Mouse (Mus musculus): ENCODE data around the gene Trarg1. TPM values are rescaled to one million over a fixed set of nuclear protein-coding genes. Genes with fewer than 3 reads are reported as not detected.

Gene Trarg1
- polyA plus RNA-seq, 1 experiment = 0.34 TPM

- Histone ChIP-seq H3K4me3 (no peak within 1 kb of the TSS), H3K4me2 (ENCODE audit: low read depth) (no peak within 1 kb of the TSS), H3K27me3 (ENCODE audit: control insufficient read depth, insufficient read depth, insufficient read length) (peaks cover 31% of the 10 kb centered on the region), H3K36me3 (ENCODE audit: control insufficient read depth, insufficient read depth) (no peaks in the 10 kb centered on the region), H3K79me2 (ENCODE audit: control insufficient read depth, insufficient read depth) (no peaks in the 10 kb centered on the region), H3ac (ENCODE audit: control insufficient read depth, insufficient read length) (no peak within 1 kb of the TSS)
- TF ChIP-seq CEBPB (IDR thresholded peaks at IDR 0.05; ENCODE audit: insufficient read depth, poor library complexity, severe bottlenecking) (no peak), SRF (IDR thresholded peaks at IDR 0.05; ENCODE audit: control insufficient read depth, insufficient read length, low read depth) (no peak), POLR2AphosphoS2 (IDR thresholded peaks at IDR 0.05; ENCODE audit: insufficient read length, low read depth) (no peak), E2F4 (IDR thresholded peaks at IDR 0.05; ENCODE audit: insufficient read depth) (no peak), MAX (IDR thresholded peaks at IDR 0.05; ENCODE audit: low read depth) (no peak), USF1 (IDR thresholded peaks at IDR 0.05; ENCODE audit: low read depth) (no peak), POLR2A (IDR thresholded peaks at IDR 0.05; ENCODE audit: insufficient read length, low read depth) (no peak)
Observed at GRCm38 (mm10) chr11:76671871-76672475, 7.6 kb upstream of the Trarg1 start, which contains the start of gene Bhlha9. TSS of gene Bhlha9 (plus strand) at chr11:76672470.

- TF ChIP-seq POLR2A (IDR thresholded peaks at IDR 0.05; ENCODE audit: insufficient read length, low read depth) (no peak), MAX (IDR thresholded peaks at IDR 0.05; ENCODE audit: low read depth) (no peak), SRF (IDR thresholded peaks at IDR 0.05; ENCODE audit: control insufficient read depth, insufficient read length, low read depth) (no peak), TCF3 (IDR thresholded peaks at IDR 0.05; ENCODE audit: insufficient read length, low read depth) (no peak), MYOG (IDR thresholded peaks at IDR 0.05; ENCODE audit: control insufficient read depth in 1 of 3, insufficient read depth in 1 of 3, insufficient read length in 2 of 3, low read depth in 2 of 3) (no peak), E2F4 (IDR thresholded peaks at IDR 0.05; ENCODE audit: insufficient read depth) (no peak), TCF12 (IDR thresholded peaks at IDR 0.05; ENCODE audit: insufficient read depth, poor library complexity, severe bottlenecking) (no peak), REST (IDR thresholded peaks at IDR 0.05; ENCODE audit: insufficient read depth, insufficient read length) (no peak), MYOD1 (IDR thresholded peaks at IDR 0.05; ENCODE audit: control insufficient read depth in 1 of 3, insufficient read length in 2 of 3, low read depth in 2 of 3) (no peak), CEBPB (IDR thresholded peaks at IDR 0.05; ENCODE audit: insufficient read depth, poor library complexity, severe bottlenecking) (no peak)
- peaks cover 30% of the 10 kb centered on the region for H3K27me3 ChIP-seq (ENCODE audit: control insufficient read depth, insufficient read depth, insufficient read length)
Observed at GRCm38 (mm10) chr11:76672561-76673384, 6.8 kb upstream of the Trarg1 start.

GRCm38 (mm10) chr11:76674199-76674598 lies 5.4 kb upstream of the Trarg1 start:
- peaks cover 30% of the 10 kb centered on the region for H3K27me3 ChIP-seq (ENCODE audit: control insufficient read depth, insufficient read depth, insufficient read length)
- no peak for TF ChIP-seq USF1 (IDR thresholded peaks at IDR 0.05; ENCODE audit: low read depth)
- no peak for TF ChIP-seq CEBPB (IDR thresholded peaks at IDR 0.05; ENCODE audit: insufficient read depth, poor library complexity, severe bottlenecking)
- TF ChIP-seq E2F4 (IDR thresholded peaks at IDR 0.05; ENCODE audit: insufficient read depth) = no peak
- TF ChIP-seq MYOG (IDR thresholded peaks at IDR 0.05; ENCODE audit: control insufficient read depth in 1 of 3, insufficient read depth in 1 of 3, insufficient read length in 2 of 3, low read depth in 2 of 3) = no peak
- H3K79me2 ChIP-seq (ENCODE audit: control insufficient read depth, insufficient read depth) = no peaks in the 10 kb centered on the region
- H3K4me2 ChIP-seq (ENCODE audit: low read depth) = no peak overlapping the region
- H3K4me3 ChIP-seq = no peak overlapping the region
- H3ac ChIP-seq (ENCODE audit: control insufficient read depth, insufficient read length) = no peak overlapping the region
- no peaks in the 10 kb centered on the region for H3K36me3 ChIP-seq (ENCODE audit: control insufficient read depth, insufficient read depth)

More at GRCm38 (mm10) chr11:76672561-76673384, 6.8 kb upstream of the Trarg1 start:
- no peaks in the 10 kb centered on the region for H3K79me2 ChIP-seq (ENCODE audit: control insufficient read depth, insufficient read depth)
- no peaks in the 10 kb centered on the region for H3K36me3 ChIP-seq (ENCODE audit: control insufficient read depth, insufficient read depth)
- H3K4me2 ChIP-seq (ENCODE audit: low read depth) = no peak overlapping the region
- H3K4me3 ChIP-seq = no peak overlapping the region
- H3ac ChIP-seq (ENCODE audit: control insufficient read depth, insufficient read length) = no peak overlapping the region

- peaks cover 30% of the 10 kb centered on the region for H3K27me3 ChIP-seq (ENCODE audit: control insufficient read depth, insufficient read depth, insufficient read length)
- H3ac ChIP-seq (ENCODE audit: control insufficient read depth, insufficient read length) = no peak overlapping the region
- no peaks in the 10 kb centered on the region for H3K79me2 ChIP-seq (ENCODE audit: control insufficient read depth, insufficient read depth)
- TF ChIP-seq TCF12 (IDR thresholded peaks at IDR 0.05; ENCODE audit: insufficient read depth, poor library complexity, severe bottlenecking) (no peak), CEBPB (IDR thresholded peaks at IDR 0.05; ENCODE audit: insufficient read depth, poor library complexity, severe bottlenecking) (no peak), MAX (IDR thresholded peaks at IDR 0.05; ENCODE audit: low read depth) (no peak), TCF3 (IDR thresholded peaks at IDR 0.05; ENCODE audit: insufficient read length, low read depth) (no peak), USF1 (IDR thresholded peaks at IDR 0.05; ENCODE audit: low read depth) (no peak), MYOD1 (IDR thresholded peaks at IDR 0.05; ENCODE audit: control insufficient read depth in 1 of 3, insufficient read length in 2 of 3, low read depth in 2 of 3) (no peak), REST (IDR thresholded peaks at IDR 0.05; ENCODE audit: insufficient read depth, insufficient read length) (no peak)
- H3K36me3 ChIP-seq (ENCODE audit: control insufficient read depth, insufficient read depth) = no peaks in the 10 kb centered on the region
- no peak overlapping the region for H3K4me2 ChIP-seq (ENCODE audit: low read depth)
- no peak overlapping the region for H3K4me3 ChIP-seq
Observed at GRCm38 (mm10) chr11:76674704-76675103, 4.9 kb upstream of the Trarg1 start.

- Histone ChIP-seq H3K4me3 (no peak overlapping the region), H3K27me3 (ENCODE audit: control insufficient read depth, insufficient read depth, insufficient read length) (no peaks in the 10 kb centered on the region), H3K36me3 (ENCODE audit: control insufficient read depth, insufficient read depth) (no peaks in the 10 kb centered on the region), H3K4me2 (ENCODE audit: low read depth) (no peak overlapping the region), H3K79me2 (ENCODE audit: control insufficient read depth, insufficient read depth) (no peaks in the 10 kb centered on the region), H3ac (ENCODE audit: control insufficient read depth, insufficient read length) (no peak overlapping the region)
- TF ChIP-seq TCF12 (IDR thresholded peaks at IDR 0.05; ENCODE audit: insufficient read depth, poor library complexity, severe bottlenecking) (no peak), MYOD1 (IDR thresholded peaks at IDR 0.05; ENCODE audit: control insufficient read depth in 1 of 3, insufficient read length in 2 of 3, low read depth in 2 of 3) (peak in 2 of 3 experiments; percentile 53 to 58)
Observed at GRCm38 (mm10) chr11:76685604-76686003, 6.0 kb downstream of the Trarg1 start.

Measured in myocyte (in vitro differentiated cells).